Mouse (Mus musculus): Measurements from ENCODE around the gene 4930550C14Rik. TPM values are rescaled to one million over a fixed set of nuclear protein-coding genes. Genes with fewer than 3 reads are reported as not detected.

4930550C14Rik gene
- 0.06 TPM for polyA plus RNA-seq (2012; fragmentation: generic; extraction: Trizol)
- long read RNA-seq, experiment 1 = 0 reads
- long read RNA-seq, experiment 2 = 0 reads

DNA sequence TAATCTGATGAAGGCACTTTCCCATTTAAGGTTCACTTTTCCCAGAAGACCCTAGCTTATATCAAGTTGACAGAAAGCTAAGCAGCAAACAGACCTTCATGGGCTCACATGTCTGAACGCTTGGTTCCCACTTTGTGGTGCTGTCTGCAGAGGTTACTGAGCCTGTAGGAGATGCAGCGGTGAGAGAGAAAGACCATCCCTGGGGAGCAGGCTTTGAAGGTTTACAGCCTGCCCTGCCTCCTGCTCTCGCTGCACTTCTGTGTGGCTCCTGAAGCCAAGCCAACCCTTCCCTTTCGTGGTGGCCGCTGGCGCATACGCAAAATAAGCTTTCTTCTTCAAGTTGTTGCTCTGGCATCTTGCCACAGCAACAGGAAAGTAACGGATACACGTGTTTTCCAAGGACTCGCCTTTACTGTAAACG lies at the start of gene 4930550C14Rik:
Gene 4930550C14Rik, plus strand, starts transcription at position 35 of the 421 bp plus-strand sequence.
- H3K27me3 ChIP-seq (ENCODE audit: control insufficient read depth, insufficient read depth, insufficient read length) = no peaks in the 10 kb centered on the region
- H3K36me3 ChIP-seq (ENCODE audit: control insufficient read depth, insufficient read depth) = peaks cover 7% of the 10 kb centered on the region
- H3K79me2 ChIP-seq (ENCODE audit: control insufficient read depth, insufficient read depth) = no peaks in the 10 kb centered on the region
- H3K79me3 ChIP-seq (ENCODE audit: low read depth) = no peaks in the 10 kb centered on the region
- no peak within 1 kb of the TSS for H3ac ChIP-seq (ENCODE audit: control insufficient read depth, insufficient read length, low read depth)
- no peak within 1 kb of the TSS for H3K4me3 ChIP-seq (ENCODE audit: insufficient read depth, poor library complexity, severe bottlenecking)
- no peak for TF ChIP-seq CEBPB (IDR thresholded peaks at IDR 0.05; ENCODE audit: low read depth)
- TF ChIP-seq FOSL1 (IDR thresholded peaks at IDR 0.05; ENCODE audit: insufficient read depth, low read length, poor library complexity, severe bottlenecking) = no peak
- TF ChIP-seq MYOD1 (IDR thresholded peaks at IDR 0.05; ENCODE audit: control insufficient read depth, insufficient read length, low read depth) = no peak
- TF ChIP-seq MAX (IDR thresholded peaks at IDR 0.05) = no peak
- no peak for TF ChIP-seq MYOG (IDR thresholded peaks at IDR 0.05; ENCODE audit: control insufficient read depth, extremely low read depth, insufficient read length)
- TF ChIP-seq USF1 (IDR thresholded peaks at IDR 0.05; ENCODE audit: low read depth) = no peak
- TF ChIP-seq CTCF (IDR thresholded peaks at IDR 0.05; ENCODE audit: control insufficient read depth, insufficient read depth, insufficient read length) = no peak

DNA sequence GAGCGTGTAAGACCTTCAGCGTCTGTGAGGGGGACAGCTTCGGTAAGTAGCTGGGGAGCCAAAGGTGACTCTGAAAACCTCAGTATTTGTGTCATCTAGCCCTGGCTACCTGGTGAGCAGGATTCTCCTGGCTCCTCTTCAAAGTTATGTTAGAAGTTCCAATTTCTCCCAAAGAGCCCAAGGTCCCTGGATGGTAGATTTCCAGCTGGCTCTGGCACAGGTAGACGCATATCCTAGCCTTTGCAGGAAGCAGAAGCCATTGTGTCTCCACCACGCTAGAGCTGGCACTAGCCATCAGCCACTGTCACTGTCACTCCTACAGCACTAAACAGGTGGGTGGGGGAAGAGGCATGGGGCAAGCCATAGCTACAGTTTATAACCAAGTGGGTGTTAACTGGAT lies 49.0 kb upstream of the 4930550C14Rik start:
- Histone ChIP-seq H3K4me3 (ENCODE audit: insufficient read depth, poor library complexity, severe bottlenecking) (no peak overlapping the region), H3K27me3 (ENCODE audit: control insufficient read depth, insufficient read depth, insufficient read length) (peaks cover 3% of the 10 kb centered on the region), H3K79me2 (ENCODE audit: control insufficient read depth, insufficient read depth) (no peaks in the 10 kb centered on the region), H3ac (ENCODE audit: control insufficient read depth, insufficient read length, low read depth) (no peak overlapping the region), H3K79me3 (ENCODE audit: low read depth) (no peaks in the 10 kb centered on the region), H3K36me3 (ENCODE audit: control insufficient read depth, insufficient read depth) (no peaks in the 10 kb centered on the region)
- TF ChIP-seq MYOG (IDR thresholded peaks at IDR 0.05; ENCODE audit: control insufficient read depth, extremely low read depth, insufficient read length) = no peak
- TF ChIP-seq FOSL1 (IDR thresholded peaks at IDR 0.05; ENCODE audit: insufficient read depth, low read length, poor library complexity, severe bottlenecking) = no peak
- no peak for TF ChIP-seq USF1 (IDR thresholded peaks at IDR 0.05; ENCODE audit: low read depth)
- TF ChIP-seq CTCF (IDR thresholded peaks at IDR 0.05; ENCODE audit: control insufficient read depth, insufficient read depth, insufficient read length) = no peak
- TF ChIP-seq CEBPB (IDR thresholded peaks at IDR 0.05; ENCODE audit: low read depth) = no peak
- TF ChIP-seq MAX (IDR thresholded peaks at IDR 0.05) = no peak
- TF ChIP-seq MYOD1 (IDR thresholded peaks at IDR 0.05; ENCODE audit: control insufficient read depth, insufficient read length, low read depth) = no peak

DNA sequence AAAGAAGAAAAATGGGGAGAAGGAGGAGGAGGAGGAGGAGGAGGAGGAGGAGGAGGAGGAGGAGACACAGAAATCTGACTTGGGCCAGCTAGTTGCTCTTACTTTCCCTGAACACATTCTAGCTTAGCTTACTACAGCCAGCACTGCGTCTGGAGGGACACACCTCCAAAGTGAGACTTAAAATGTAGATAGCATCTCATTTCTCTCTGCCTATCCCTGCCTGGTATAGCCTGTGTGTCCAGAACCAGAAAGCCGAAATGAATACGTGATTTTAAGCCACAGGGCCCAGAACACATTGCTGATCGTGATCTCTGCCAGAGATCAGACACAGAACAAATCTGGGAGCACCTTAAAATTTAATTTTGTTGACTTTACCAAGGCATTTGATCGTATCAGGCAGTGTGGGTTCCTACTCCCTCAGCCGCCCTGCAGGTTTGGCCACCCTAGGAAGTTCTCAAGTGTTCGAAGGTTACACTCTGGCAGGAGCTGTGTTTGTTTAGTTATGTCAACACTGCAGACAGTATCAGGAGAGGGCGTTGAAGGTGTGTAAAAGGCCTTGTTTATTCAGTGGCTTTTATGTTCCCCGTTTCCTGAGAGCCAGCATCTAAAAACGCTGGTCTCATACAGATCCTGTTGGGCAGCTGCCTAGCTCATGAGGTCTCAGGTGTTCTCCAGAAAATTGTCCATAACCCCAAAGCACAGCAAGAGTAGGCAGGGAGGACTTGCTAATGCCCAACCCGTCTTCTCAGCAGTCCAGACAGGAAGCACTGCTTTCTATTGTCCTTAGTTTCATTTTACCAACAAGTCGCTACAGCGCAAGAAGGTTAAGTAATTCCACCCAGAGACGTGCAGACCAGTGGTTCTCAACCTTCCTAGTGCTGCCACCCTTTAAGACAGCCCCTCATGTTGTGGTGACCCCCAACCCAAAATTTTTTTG lies 45.6 kb upstream of the 4930550C14Rik start:
- Histone ChIP-seq H3K4me3 (ENCODE audit: insufficient read depth, poor library complexity, severe bottlenecking) (no peak overlapping the region), H3K27me3 (ENCODE audit: control insufficient read depth, insufficient read depth, insufficient read length) (peaks cover 3% of the 10 kb centered on the region)
- TF ChIP-seq MYOG (IDR thresholded peaks at IDR 0.05; ENCODE audit: control insufficient read depth, extremely low read depth, insufficient read length) = no peak
- TF ChIP-seq FOSL1 (IDR thresholded peaks at IDR 0.05; ENCODE audit: insufficient read depth, low read length, poor library complexity, severe bottlenecking) = no peak
- no peak for TF ChIP-seq USF1 (IDR thresholded peaks at IDR 0.05; ENCODE audit: low read depth)
- TF ChIP-seq CTCF (IDR thresholded peaks at IDR 0.05; ENCODE audit: control insufficient read depth, insufficient read depth, insufficient read length) = no peak

GRCm38 (mm10) chr9:53371339-53371738 lies 30.8 kb upstream of the 4930550C14Rik start:
- Histone ChIP-seq H3K36me3 (ENCODE audit: control insufficient read depth, insufficient read depth) (no peaks in the 10 kb centered on the region), H3K79me3 (ENCODE audit: low read depth) (no peaks in the 10 kb centered on the region)
- TF ChIP-seq MYOD1 (IDR thresholded peaks at IDR 0.05; ENCODE audit: control insufficient read depth, insufficient read length, low read depth) (no peak), FOSL1 (IDR thresholded peaks at IDR 0.05; ENCODE audit: insufficient read depth, low read length, poor library complexity, severe bottlenecking) (no peak), MAX (IDR thresholded peaks at IDR 0.05) (no peak)

More for the DNA sequence above, 45.6 kb upstream of the 4930550C14Rik start:
- Histone ChIP-seq H3ac (ENCODE audit: control insufficient read depth, insufficient read length, low read depth) (no peak overlapping the region), H3K79me2 (ENCODE audit: control insufficient read depth, insufficient read depth) (no peaks in the 10 kb centered on the region), H3K79me3 (ENCODE audit: low read depth) (no peaks in the 10 kb centered on the region), H3K36me3 (ENCODE audit: control insufficient read depth, insufficient read depth) (no peaks in the 10 kb centered on the region)

GRCm38 (mm10) chr9:53375907-53376306 lies 26.2 kb upstream of the 4930550C14Rik start:
- no peaks in the 10 kb centered on the region for H3K36me3 ChIP-seq (ENCODE audit: control insufficient read depth, insufficient read depth)

More at GRCm38 (mm10) chr9:53371339-53371738, 30.8 kb upstream of the 4930550C14Rik start:
- Histone ChIP-seq H3ac (ENCODE audit: control insufficient read depth, insufficient read length, low read depth) (no peak overlapping the region), H3K27me3 (ENCODE audit: control insufficient read depth, insufficient read depth, insufficient read length) (no peaks in the 10 kb centered on the region), H3K4me3 (ENCODE audit: insufficient read depth, poor library complexity, severe bottlenecking) (no peak overlapping the region), H3K79me2 (ENCODE audit: control insufficient read depth, insufficient read depth) (no peaks in the 10 kb centered on the region)

More at GRCm38 (mm10) chr9:53375907-53376306, 26.2 kb upstream of the 4930550C14Rik start:
- no peak for TF ChIP-seq USF1 (IDR thresholded peaks at IDR 0.05; ENCODE audit: low read depth)
- no peak for TF ChIP-seq CTCF (IDR thresholded peaks at IDR 0.05; ENCODE audit: control insufficient read depth, insufficient read depth, insufficient read length)
- no peak for TF ChIP-seq MAX (IDR thresholded peaks at IDR 0.05)
- TF ChIP-seq FOSL1 (IDR thresholded peaks at IDR 0.05; ENCODE audit: insufficient read depth, low read length, poor library complexity, severe bottlenecking) = no peak
- no peak for TF ChIP-seq CEBPB (IDR thresholded peaks at IDR 0.05; ENCODE audit: low read depth)
- no peak for TF ChIP-seq MYOD1 (IDR thresholded peaks at IDR 0.05; ENCODE audit: control insufficient read depth, insufficient read length, low read depth)
- TF ChIP-seq MYOG (IDR thresholded peaks at IDR 0.05; ENCODE audit: control insufficient read depth, extremely low read depth, insufficient read length) = no peak
- no peak overlapping the region for H3K4me3 ChIP-seq (ENCODE audit: insufficient read depth, poor library complexity, severe bottlenecking)
- no peaks in the 10 kb centered on the region for H3K79me2 ChIP-seq (ENCODE audit: control insufficient read depth, insufficient read depth)
- no peaks in the 10 kb centered on the region for H3K79me3 ChIP-seq (ENCODE audit: low read depth)
- no peaks in the 10 kb centered on the region for H3K27me3 ChIP-seq (ENCODE audit: control insufficient read depth, insufficient read depth, insufficient read length)
- no peak overlapping the region for H3ac ChIP-seq (ENCODE audit: control insufficient read depth, insufficient read length, low read depth)
